Mouse (Mus musculus) midbrain, embryonic 10.5 days (tissue): Measurements from ENCODE around the gene Caprin2. TPM values are rescaled to one million over a fixed set of nuclear protein-coding genes. Genes with fewer than 3 reads are reported as not detected.
"Not testable (repeated sequence)": the region's sequence is repeated elsewhere in the genome, so short reads cannot be mapped to it uniquely, and the experiment has no call there.

Experiments used
- DNase-seq: peaks from one replicate; pipeline ENCODE4 v3.0.0-alpha.2; 2017; ENCODE audit warnings: low spot score
- H3K27ac ChIP-seq: fragments of 300-500 bp; sonication (generic); replicated peaks from 2 replicates; pipeline ENCODE4 v1.5.1; 2016; ENCODE audit warnings: mild to moderate bottlenecking
- H3K27me3 ChIP-seq: fragments of 300-500 bp; sonication (generic); 2 replicates; pipeline ENCODE4 v1.6.1; 2016; ENCODE audit warnings: low read depth, mild to moderate bottlenecking; ENCODE audit not compliant: poor library complexity, severe bottlenecking
- H3K36me3 ChIP-seq: fragments of 300-500 bp; sonication (generic); 2 replicates; pipeline ENCODE4 v1.6.1; 2016; ENCODE audit warnings: mild to moderate bottlenecking, moderate library complexity
- H3K4me1 ChIP-seq: fragments of 300-500 bp; sonication (generic); 2 replicates; pipeline ENCODE4 v1.6.1; 2016
- H3K4me3 ChIP-seq: fragments of 300-500 bp; sonication (generic); 2 replicates; pipeline ENCODE4 v1.5.1; 2016; ENCODE audit warnings: mild to moderate bottlenecking, moderate library complexity
- H3K9me3 ChIP-seq: fragments of 300-500 bp; sonication (generic); replicated peaks from 2 replicates; pipeline ENCODE4 v1.6.1; 2016; ENCODE audit warnings: mild to moderate bottlenecking
- WGBS: fragments of 180-500 bp; shearing (Covaris S2); methylation state at CpG from one replicate; pipeline ENCODE4 v1.1.7; 2016; 5-methylcytosine and 5-hydroxymethylcytosine counted together
- polyA plus RNA-seq: library from polyadenylated mRNA; unstranded; fragments of >200 nt; fragmentation: Nextera tagmentation; extraction: Ambion mirVana; gene quantifications from 2 replicates; pipeline ENCODE4 v1.2.1, GENCODE M21; 2016

Caprin2 gene
- polyA plus RNA-seq, 1 experiment from 2014 or later: 24.0 TPM

GRCm38 (mm10) chr6:148916817-148917216, 20.8 kb upstream of the Caprin2 start:
- DNase-seq: no peak
- H3K27me3 ChIP-seq: no peaks in the 10 kb centered on the region
- WGBS: 43% methylated on average over 3 of the region's 3 CpGs
- no peak overlapping the region for H3K4me3 ChIP-seq
- peaks cover 26% of the 10 kb centered on the region for H3K36me3 ChIP-seq
- no peak overlapping the region for H3K27ac ChIP-seq
- H3K4me1 ChIP-seq: 0 out of 2 replicates have a peak, but pooled peaks cover 3% of the 10 kb centered on the region
- H3K9me3 ChIP-seq: no peaks in the 10 kb centered on the region

- 17% methylated on average over 2 of the region's 2 CpGs for WGBS
Observed at GRCm38 (mm10) chr6:148913938-148914337, 17.9 kb upstream of the Caprin2 start.

DNA sequence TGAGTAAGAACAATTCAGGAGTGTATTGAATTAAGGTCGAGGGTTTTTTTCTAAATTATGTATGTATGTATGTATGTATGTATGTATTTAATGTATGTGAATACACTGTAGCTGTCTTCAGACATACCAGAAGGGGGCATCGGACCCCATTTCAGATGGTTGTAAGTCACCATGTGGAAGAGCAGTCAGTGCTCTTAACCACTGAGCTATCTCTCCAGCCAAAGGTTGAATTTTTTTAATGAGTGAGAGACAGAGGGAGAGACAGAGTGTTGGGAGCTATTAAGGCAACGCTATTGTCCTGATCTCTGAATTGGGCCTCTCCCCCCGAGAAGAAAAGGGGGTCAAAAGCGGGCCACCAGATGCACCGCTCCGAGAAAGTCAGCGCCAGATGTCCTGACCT, 15.9 kb upstream of the Caprin2 start:
- WGBS: 83% methylated on average over 8 of the region's 8 CpGs
- DNase-seq, H3K36me3 ChIP-seq, H3K27me3 ChIP-seq, H3K4me3 ChIP-seq, H3K4me1 ChIP-seq, H3K27ac ChIP-seq, H3K9me3 ChIP-seq: not testable (repeated sequence)

More at GRCm38 (mm10) chr6:148913938-148914337, 17.9 kb upstream of the Caprin2 start:
- H3K4me3 ChIP-seq: no peak overlapping the region
- DNase-seq: peak; percentile 46
- H3K4me1 ChIP-seq: no peaks in the 10 kb centered on the region
- no peaks in the 10 kb centered on the region for H3K9me3 ChIP-seq
- H3K27me3 ChIP-seq: no peaks in the 10 kb centered on the region
- no peak overlapping the region for H3K27ac ChIP-seq
- H3K36me3 ChIP-seq: peaks cover 7% of the 10 kb centered on the region

GRCm38 (mm10) chr6:148906958-148907357, 10.9 kb upstream of the Caprin2 start:
- DNase-seq: no peak
- no peaks in the 10 kb centered on the region for H3K36me3 ChIP-seq
- H3K27me3 ChIP-seq: no peaks in the 10 kb centered on the region
- WGBS: 94% methylated on average over 9 of the region's 9 CpGs
- no peak overlapping the region for H3K4me3 ChIP-seq
- H3K4me1 ChIP-seq: peaks cover 6% of the 10 kb centered on the region
- H3K9me3 ChIP-seq: no peaks in the 10 kb centered on the region
- no peak overlapping the region for H3K27ac ChIP-seq

- no peak overlapping the region for H3K27ac ChIP-seq
- DNase-seq: no peak
- H3K4me3 ChIP-seq: no peak overlapping the region
- H3K9me3 ChIP-seq: no peaks in the 10 kb centered on the region
- WGBS: 79% methylated on average over 3 of the region's 3 CpGs
- H3K36me3 ChIP-seq: no peaks in the 10 kb centered on the region
- peaks cover 6% of the 10 kb centered on the region for H3K4me1 ChIP-seq
- H3K27me3 ChIP-seq: no peaks in the 10 kb centered on the region
Observed at GRCm38 (mm10) chr6:148902728-148903127, 6.7 kb upstream of the Caprin2 start.

GRCm38 (mm10) chr6:148896507-148896851, 442 bp upstream of the Caprin2 start:
- Histone ChIP-seq H3K4me3 (peak overlapping the region; percentile 88), H3K27me3 (no peaks in the 10 kb centered on the region), H3K9me3 (no peaks in the 10 kb centered on the region), H3K36me3 (no peaks in the 10 kb centered on the region), H3K27ac (peak overlapping the region; percentile 94), H3K4me1 (peaks cover 10% of the 10 kb centered on the region)
- DNase-seq: no peak
- WGBS: 56% methylated on average over 6 of the region's 6 CpGs

GRCm38 (mm10) chr6:148894888-148895772, 907 bp downstream of the Caprin2 start:
- no peaks in the 10 kb centered on the region for H3K9me3 ChIP-seq
- peaks cover 10% of the 10 kb centered on the region for H3K4me1 ChIP-seq
- no peaks in the 10 kb centered on the region for H3K27me3 ChIP-seq
- 18% methylated on average over 18 of the region's 18 CpGs for WGBS
- no peak for DNase-seq
- peak overlapping the region; percentile 94 for H3K27ac ChIP-seq
- H3K36me3 ChIP-seq: no peaks in the 10 kb centered on the region
- H3K4me3 ChIP-seq: peak overlapping the region; percentile 88

DNA sequence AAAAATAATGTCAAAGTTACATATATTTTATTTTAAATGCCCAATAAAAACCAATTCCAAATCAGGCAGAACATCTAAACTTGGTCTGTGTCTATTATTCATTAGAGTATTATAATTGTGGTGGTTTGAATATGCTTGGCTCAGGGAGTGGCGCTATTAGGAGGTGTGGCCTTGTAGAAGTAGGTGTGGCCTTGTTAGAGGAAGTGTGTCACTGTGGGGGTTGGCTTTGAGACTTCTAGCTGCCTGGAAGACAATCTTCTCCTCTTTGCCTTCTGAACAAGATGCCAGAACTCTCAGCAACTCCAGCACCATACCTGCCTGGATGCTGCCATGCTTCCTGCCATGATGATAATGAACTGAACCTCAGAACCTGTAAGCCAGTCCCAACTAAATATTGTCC, 22.1 kb downstream of the Caprin2 start:
- H3K27ac ChIP-seq: no peak overlapping the region
- no peaks in the 10 kb centered on the region for H3K9me3 ChIP-seq
- H3K27me3 ChIP-seq: no peaks in the 10 kb centered on the region
- peaks cover 17% of the 10 kb centered on the region for H3K36me3 ChIP-seq
- WGBS: 85% methylated on average over 1 of the region's 1 CpGs
- H3K4me3 ChIP-seq: no peak overlapping the region
- no peak for DNase-seq
- no peaks in the 10 kb centered on the region for H3K4me1 ChIP-seq

GRCm38 (mm10) chr6:148845629-148846028, 50.4 kb downstream of the Caprin2 start:
- Histone ChIP-seq H3K4me1 (no peaks in the 10 kb centered on the region), H3K4me3 (no peak overlapping the region), H3K36me3 (peaks cover 34% of the 10 kb centered on the region), H3K9me3 (no peaks in the 10 kb centered on the region), H3K27ac (no peak overlapping the region), H3K27me3 (no peaks in the 10 kb centered on the region)
- DNase-seq: no peak

- no peak for DNase-seq
- WGBS: 82% methylated on average over 1 of the region's 1 CpGs
- Histone ChIP-seq H3K4me1 (no peaks in the 10 kb centered on the region), H3K4me3 (no peak overlapping the region), H3K36me3 (peaks cover 17% of the 10 kb centered on the region), H3K27ac (no peak overlapping the region), H3K27me3 (no peaks in the 10 kb centered on the region), H3K9me3 (no peaks in the 10 kb centered on the region)
Observed at GRCm38 (mm10) chr6:148841760-148842159, 54.3 kb downstream of the Caprin2 start.

DNA sequence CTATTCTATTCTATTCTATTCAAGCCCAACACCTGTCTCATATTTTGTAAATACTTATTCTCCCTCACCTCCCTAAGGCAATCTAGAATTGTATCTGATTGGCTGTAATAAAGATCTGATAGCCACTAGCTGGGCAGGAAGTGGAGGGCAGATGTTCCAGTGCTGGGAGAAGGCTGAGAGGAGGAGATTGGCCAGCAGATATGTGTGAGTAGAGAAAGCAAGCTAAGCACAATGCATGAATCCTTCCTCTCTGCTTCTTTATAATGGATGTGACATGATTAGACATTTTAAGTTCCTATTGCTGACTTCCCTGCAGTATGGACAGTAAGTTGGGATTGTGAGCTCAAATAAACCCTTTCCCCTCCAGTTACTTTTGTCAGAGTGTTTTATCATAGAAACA, 57.6 kb downstream of the Caprin2 start:
- Histone ChIP-seq H3K4me3 (no peak overlapping the region), H3K27me3 (no peaks in the 10 kb centered on the region), H3K9me3 (0 out of 2 replicates have a peak, but pooled peaks cover 3% of the 10 kb centered on the region), H3K36me3 (peaks cover 12% of the 10 kb centered on the region; the same call in 1 of the 2 replicates), H3K27ac (no peak overlapping the region), H3K4me1 (no peaks in the 10 kb centered on the region)
- no peak for DNase-seq

GRCm38 (mm10) chr6:148831728-148832121, 64.3 kb downstream of the Caprin2 start:
- Histone ChIP-seq H3K36me3 (peaks cover 14% of the 10 kb centered on the region; the same call in 1 of the 2 replicates), H3K27ac (peak overlapping the region; percentile 91), H3K4me3 (peak overlapping the region; percentile 86), H3K4me1 (peaks cover 27% of the 10 kb centered on the region), H3K9me3 (0 out of 2 replicates have a peak, but pooled peaks cover 3% of the 10 kb centered on the region), H3K27me3 (no peaks in the 10 kb centered on the region)
- 36% methylated on average over 3 of the region's 3 CpGs for WGBS
- no peak for DNase-seq
